Mouse (Mus musculus) embryonic facial prominence, embryonic 11.5 days (tissue): ENCODE results near the gene Sorl1. TPM values are rescaled to one million over a fixed set of nuclear protein-coding genes. Genes with fewer than 3 reads are reported as not detected.
A peak's percentile ranks its signal among the peaks of the same experiment; 100 is the strongest.

Experiments used
- ATAC-seq: fragments of 200-750 bp; cut with Nextera tagmentation; replicated peaks from 2 replicates; pipeline ENCODE4 v1.8.0; 2017; ENCODE audit warnings: low read depth; ENCODE audit not compliant: insufficient number of reproducible peaks, low FRiP score, low TSS enrichment
- DNase-seq: peaks from one replicate; pipeline ENCODE4 v3.0.0-alpha.2; 2015; ENCODE audit warnings: low spot score
- H3K27ac ChIP-seq: fragments of 300-500 bp; sonication (generic); replicated peaks from 2 replicates; pipeline ENCODE4 v1.5.1; 2014; ENCODE audit warnings: mild to moderate bottlenecking, low read depth, low read length, control low read depth
- H3K27me3 ChIP-seq: fragments of 300-500 bp; sonication (generic); 2 replicates; pipeline ENCODE4 v1.6.1; 2014; ENCODE audit warnings: mild to moderate bottlenecking, low read length, moderate library complexity, mixed read lengths; ENCODE audit not compliant: control insufficient read depth, insufficient read depth
- H3K36me3 ChIP-seq: fragments of 300-500 bp; sonication (generic); replicated peaks from 2 replicates; pipeline ENCODE4 v1.6.1; 2014; ENCODE audit warnings: low read depth, mild to moderate bottlenecking, low read length, moderate library complexity, mixed read lengths; ENCODE audit not compliant: control insufficient read depth, insufficient read depth
- H3K4me1 ChIP-seq: fragments of 300-500 bp; sonication (generic); 2 replicates; pipeline ENCODE4 v1.6.1; 2014; ENCODE audit warnings: low read length, mixed read lengths; ENCODE audit not compliant: control insufficient read depth, insufficient read depth
- H3K4me2 ChIP-seq: fragments of 300-500 bp; sonication (generic); 2 replicates; pipeline ENCODE4 v1.6.1; 2014; ENCODE audit warnings: low read depth, mild to moderate bottlenecking, control low read depth, low read length, moderate library complexity
- H3K4me3 ChIP-seq: fragments of 300-500 bp; sonication (generic); 2 replicates; pipeline ENCODE4 v1.5.1; 2014; ENCODE audit warnings: low read depth, low read length, control low read depth
- H3K9ac ChIP-seq: fragments of 300-500 bp; sonication (generic); replicated peaks from 2 replicates; pipeline ENCODE4 v1.6.1; 2014; ENCODE audit warnings: mild to moderate bottlenecking, control low read depth, low read length
- H3K9me3 ChIP-seq: fragments of 300-500 bp; sonication (generic); replicated peaks from 2 replicates; pipeline ENCODE4 v1.6.1; 2016; ENCODE audit warnings: mild to moderate bottlenecking, low read length, inconsistent platforms, mixed read lengths; ENCODE audit not compliant: control insufficient read depth
- WGBS: fragments of 180-500 bp; shearing (Covaris S2); extraction: QIAGEN DNeasy Blood & Tissue Kit; methylation state at CpG from one replicate; pipeline ENCODE4 v1.1.7; 2014; 5-methylcytosine and 5-hydroxymethylcytosine counted together
- polyA plus RNA-seq: library from polyadenylated mRNA; unstranded; fragments of >200 nt; fragmentation: Nextera tagmentation; extraction: Ambion mirVana; gene quantifications from 2 replicates; pipeline ENCODE4 v1.2.1, GENCODE M21; 2014

Gene Sorl1
- polyA plus RNA-seq: 5.8 and 7.2 TPM in 2 replicates

- H3K27me3 ChIP-seq: no peaks in the 10 kb centered on the region
- under 1% methylated on average over 66 of the region's 94 CpGs for WGBS
- H3K27ac ChIP-seq: no peak within 1 kb of the TSS
Measured at GRCm38 (mm10) chr9:42123713-42124576, at the start of gene Sorl1. Gene Sorl1 (minus strand): TSS chr9:42124297.

DNA sequence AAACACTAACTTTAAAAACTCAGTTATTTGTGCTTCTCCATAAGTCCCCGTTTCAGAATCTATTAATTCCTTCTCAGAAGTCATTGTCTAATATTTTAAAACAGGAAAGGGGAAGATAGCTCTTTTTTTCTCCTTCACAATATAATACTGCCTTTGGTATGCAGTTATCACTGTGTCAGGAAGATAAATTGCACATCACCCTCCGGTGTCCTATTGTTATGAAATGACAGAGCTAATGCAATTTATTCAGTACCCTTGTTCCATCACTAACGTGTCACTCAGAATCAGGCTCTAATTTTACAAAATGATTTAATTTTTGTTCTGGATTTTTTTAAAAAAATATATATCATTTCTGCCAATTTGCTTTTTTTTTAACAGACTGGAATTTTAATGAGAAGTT, 49.7 kb upstream of the Sorl1 start:
- ATAC-seq: no peak
- no peak for DNase-seq
- H3K4me3 ChIP-seq: no peak overlapping the region

More at GRCm38 (mm10) chr9:42123713-42124576, at the start of gene Sorl1:
- no peaks in the 10 kb centered on the region for H3K36me3 ChIP-seq
- peak within 1 kb of the TSS; percentile 82 for H3K9ac ChIP-seq
- peak within 1 kb of the TSS; percentile 77 for H3K4me3 ChIP-seq
- DNase-seq (peak; percentile 80), ATAC-seq (peak; percentile 84)
- H3K4me1 ChIP-seq: no peaks in the 10 kb centered on the region; the same call in 1 of the 2 replicates
- H3K9me3 ChIP-seq: no peaks in the 10 kb centered on the region
- peak within 1 kb of the TSS; percentile 97 for H3K4me2 ChIP-seq

GRCm38 (mm10) chr9:42169491-42169890, 45.4 kb upstream of the Sorl1 start:
- Histone ChIP-seq H3K27ac (no peak overlapping the region), H3K27me3 (no peaks in the 10 kb centered on the region)
- 92% methylated on average over 8 of the region's 8 CpGs for WGBS

More for the DNA sequence above, 49.7 kb upstream of the Sorl1 start:
- 84% methylated on average over 3 of the region's 3 CpGs for WGBS
- Histone ChIP-seq H3K27ac (no peak overlapping the region), H3K27me3 (no peaks in the 10 kb centered on the region), H3K4me1 (no peaks in the 10 kb centered on the region), H3K9me3 (no peaks in the 10 kb centered on the region), H3K4me2 (no peak overlapping the region), H3K36me3 (no peaks in the 10 kb centered on the region), H3K9ac (no peak overlapping the region)

DNA sequence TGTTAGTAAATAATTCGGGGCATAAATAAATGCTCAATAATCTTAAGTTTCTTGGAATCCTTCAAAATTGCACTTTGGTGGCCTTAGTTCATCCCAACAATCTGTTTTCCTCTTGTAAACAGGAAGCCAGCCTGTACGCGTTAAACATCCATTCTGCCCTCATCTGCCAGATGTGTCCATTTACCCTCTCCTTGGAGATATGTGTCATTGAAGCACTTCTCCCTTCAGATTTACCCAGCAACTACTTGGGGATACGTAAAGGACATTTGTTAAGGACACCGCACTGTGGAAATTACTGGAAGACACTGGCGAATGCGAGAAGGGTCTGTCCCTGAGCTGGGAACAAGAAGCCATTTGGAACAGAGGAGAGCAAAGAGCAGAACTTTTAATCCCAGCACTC, 44.9 kb upstream of the Sorl1 start:
- H3K27ac ChIP-seq: no peak overlapping the region
- no peaks in the 10 kb centered on the region for H3K4me1 ChIP-seq
- H3K27me3 ChIP-seq: no peaks in the 10 kb centered on the region
- H3K9me3 ChIP-seq: no peaks in the 10 kb centered on the region
- no peaks in the 10 kb centered on the region for H3K36me3 ChIP-seq
- ATAC-seq (no peak), DNase-seq (no peak)
- H3K9ac ChIP-seq: no peak overlapping the region
- H3K4me2 ChIP-seq: no peak overlapping the region
- WGBS: 90% methylated on average over 7 of the region's 7 CpGs
- no peak overlapping the region for H3K4me3 ChIP-seq

More at GRCm38 (mm10) chr9:42169491-42169890, 45.4 kb upstream of the Sorl1 start:
- DNase-seq (no peak), ATAC-seq (no peak)
- no peak overlapping the region for H3K4me3 ChIP-seq
- H3K4me1 ChIP-seq: no peaks in the 10 kb centered on the region
- H3K9me3 ChIP-seq: no peaks in the 10 kb centered on the region
- H3K9ac ChIP-seq: no peak overlapping the region
- no peaks in the 10 kb centered on the region for H3K36me3 ChIP-seq
- no peak overlapping the region for H3K4me2 ChIP-seq

- Histone ChIP-seq H3K27me3 (no peaks in the 10 kb centered on the region), H3K9ac (no peak overlapping the region), H3K4me3 (no peak overlapping the region), H3K4me2 (no peak overlapping the region), H3K4me1 (no peaks in the 10 kb centered on the region), H3K9me3 (no peaks in the 10 kb centered on the region), H3K36me3 (no peaks in the 10 kb centered on the region), H3K27ac (no peak overlapping the region)
- DNase-seq (no peak), ATAC-seq (no peak)
- 77% methylated on average over 2 of the region's 2 CpGs for WGBS
Measured at GRCm38 (mm10) chr9:42164930-42165329, 40.8 kb upstream of the Sorl1 start.

GRCm38 (mm10) chr9:42163011-42163410, 38.9 kb upstream of the Sorl1 start:
- Histone ChIP-seq H3K9ac (no peak overlapping the region), H3K27ac (no peak overlapping the region), H3K4me1 (no peaks in the 10 kb centered on the region), H3K4me3 (no peak overlapping the region), H3K36me3 (no peaks in the 10 kb centered on the region), H3K4me2 (no peak overlapping the region), H3K27me3 (no peaks in the 10 kb centered on the region), H3K9me3 (no peaks in the 10 kb centered on the region)
- no peak for ATAC-seq
- DNase-seq: no peak
- 94% methylated on average over 4 of the region's 4 CpGs for WGBS

- Histone ChIP-seq H3K36me3 (no peaks in the 10 kb centered on the region), H3K9ac (no peak overlapping the region), H3K4me3 (no peak overlapping the region), H3K9me3 (no peaks in the 10 kb centered on the region), H3K4me2 (no peak overlapping the region), H3K27ac (no peak overlapping the region), H3K27me3 (no peaks in the 10 kb centered on the region), H3K4me1 (no peaks in the 10 kb centered on the region)
- DNase-seq (no peak), ATAC-seq (no peak)
- 70% methylated on average over 5 of the region's 5 CpGs for WGBS
Measured at GRCm38 (mm10) chr9:42159376-42159775, 35.3 kb upstream of the Sorl1 start.

- DNase-seq (no peak), ATAC-seq (no peak)
- H3K4me3 ChIP-seq: no peak overlapping the region
- H3K27me3 ChIP-seq: no peaks in the 10 kb centered on the region
- H3K27ac ChIP-seq: no peak overlapping the region
- H3K9ac ChIP-seq: no peak overlapping the region
- no peaks in the 10 kb centered on the region for H3K9me3 ChIP-seq
- H3K36me3 ChIP-seq: no peaks in the 10 kb centered on the region
- H3K4me2 ChIP-seq: no peak overlapping the region
- 79% methylated on average over 5 of the region's 5 CpGs for WGBS
- no peaks in the 10 kb centered on the region for H3K4me1 ChIP-seq
Measured at GRCm38 (mm10) chr9:42158652-42159051, 34.6 kb upstream of the Sorl1 start.
